Mouse (Mus musculus) stomach, embryonic 15.5 days (tissue): ENCODE results near the gene Vwf. TPM values are rescaled to one million over a fixed set of nuclear protein-coding genes. Genes with fewer than 3 reads are reported as not detected.

Source experiments
- ATAC-seq: fragments of 200-750 bp; cut with Nextera tagmentation; 2 replicates; pipeline ENCODE4 v1.8.0; 2017; ENCODE audit warnings: low read depth, moderate number of reproducible peaks, moderate TSS enrichment; ENCODE audit not compliant: insufficient read depth, low FRiP score
- H3K27ac ChIP-seq: fragments of 300-500 bp; sonication (generic); 2 replicates; pipeline ENCODE4 v1.5.1; 2015; ENCODE audit warnings: mild to moderate bottlenecking, inconsistent platforms
- H3K27me3 ChIP-seq: fragments of 300-500 bp; sonication (generic); replicated peaks from 2 replicates; pipeline ENCODE4 v1.6.1; 2015; ENCODE audit warnings: inconsistent platforms
- H3K36me3 ChIP-seq: fragments of 300-500 bp; sonication (generic); 2 replicates; pipeline ENCODE4 v1.6.1; 2015; ENCODE audit warnings: inconsistent platforms
- H3K4me1 ChIP-seq: fragments of 300-500 bp; sonication (generic); 2 replicates; pipeline ENCODE4 v1.6.1; 2015; ENCODE audit warnings: inconsistent platforms
- H3K4me2 ChIP-seq: fragments of 300-500 bp; sonication (generic); 2 replicates; pipeline ENCODE4 v1.6.1; 2015; ENCODE audit warnings: mild to moderate bottlenecking, inconsistent platforms
- H3K4me3 ChIP-seq: fragments of 300-500 bp; sonication (generic); replicated peaks from 2 replicates; pipeline ENCODE4 v1.5.1; 2015; ENCODE audit warnings: inconsistent platforms
- H3K9ac ChIP-seq: fragments of 300-500 bp; sonication (generic); 2 replicates; pipeline ENCODE4 v1.6.1; 2015; ENCODE audit warnings: inconsistent platforms
- H3K9me3 ChIP-seq: fragments of 300-500 bp; sonication (generic); 2 replicates; pipeline ENCODE4 v1.6.1; 2016; ENCODE audit warnings: inconsistent platforms
- WGBS: fragments of 180-500 bp; shearing (Covaris S2); methylation state at CpG from one replicate; pipeline ENCODE4 v1.1.7; 2015; 5-methylcytosine and 5-hydroxymethylcytosine counted together
- polyA plus RNA-seq: library from polyadenylated mRNA; unstranded; fragments of >200 nt; fragmentation: Nextera tagmentation; extraction: Ambion mirVana; gene quantifications from 2 replicates; pipeline ENCODE4 v1.2.1, GENCODE M21; 2015

Vwf gene
- polyA plus RNA-seq, 1 experiment from 2014 or later: 6.6 TPM

- Histone ChIP-seq H3K27ac (no peak overlapping the region), H3K9me3 (no peaks in the 10 kb centered on the region)
- WGBS: 86% methylated on average over 6 of the region's 6 CpGs
These were observed 22.5 kb upstream of the Vwf start for GRCm38 (mm10) chr6:125524027-125524426.

GRCm38 (mm10) chr6:125526066-125526465, 20.5 kb upstream of the Vwf start:
- no peaks in the 10 kb centered on the region for H3K9me3 ChIP-seq
- H3K9ac ChIP-seq: no peak overlapping the region
- H3K4me2 ChIP-seq: no peak overlapping the region
- H3K27ac ChIP-seq: no peak overlapping the region
- WGBS: 53% methylated on average over 3 of the region's 3 CpGs
- no peak for ATAC-seq
- no peaks in the 10 kb centered on the region for H3K4me1 ChIP-seq
- no peak overlapping the region for H3K4me3 ChIP-seq
- no peaks in the 10 kb centered on the region for H3K27me3 ChIP-seq
- no peaks in the 10 kb centered on the region for H3K36me3 ChIP-seq

More at GRCm38 (mm10) chr6:125524027-125524426, 22.5 kb upstream of the Vwf start:
- no peak overlapping the region for H3K4me2 ChIP-seq
- no peak overlapping the region for H3K4me3 ChIP-seq
- no peak overlapping the region for H3K9ac ChIP-seq
- no peaks in the 10 kb centered on the region for H3K27me3 ChIP-seq
- H3K4me1 ChIP-seq: no peaks in the 10 kb centered on the region
- ATAC-seq: no peak
- H3K36me3 ChIP-seq: no peaks in the 10 kb centered on the region

- ATAC-seq: peak; percentile 25; the same call in 1 of the 2 replicates
These were observed 17.9 kb upstream of the Vwf start for GRCm38 (mm10) chr6:125528614-125529200.

GRCm38 (mm10) chr6:125529479-125529878, 17.1 kb upstream of the Vwf start:
- no peak overlapping the region for H3K9ac ChIP-seq
- H3K9me3 ChIP-seq: no peaks in the 10 kb centered on the region
- no peak overlapping the region for H3K4me2 ChIP-seq
- H3K27ac ChIP-seq: no peak overlapping the region
- H3K4me3 ChIP-seq: no peak overlapping the region
- ATAC-seq: 0 out of 2 replicates have a peak, but pooled peaks have one; percentile 15
- 83% methylated on average over 5 of the region's 5 CpGs for WGBS
- no peaks in the 10 kb centered on the region for H3K4me1 ChIP-seq
- no peaks in the 10 kb centered on the region for H3K36me3 ChIP-seq
- no peaks in the 10 kb centered on the region for H3K27me3 ChIP-seq

More at GRCm38 (mm10) chr6:125528614-125529200, 17.9 kb upstream of the Vwf start:
- Histone ChIP-seq H3K4me2 (no peak overlapping the region), H3K27ac (no peak overlapping the region), H3K4me3 (no peak overlapping the region), H3K27me3 (no peaks in the 10 kb centered on the region), H3K36me3 (no peaks in the 10 kb centered on the region), H3K9me3 (no peaks in the 10 kb centered on the region), H3K4me1 (no peaks in the 10 kb centered on the region), H3K9ac (no peak overlapping the region)
- WGBS: 79% methylated on average over 9 of the region's 9 CpGs

GRCm38 (mm10) chr6:125533104-125533650, 13.4 kb upstream of the Vwf start:
- H3K9me3 ChIP-seq: no peaks in the 10 kb centered on the region
- no peak for ATAC-seq
- H3K27me3 ChIP-seq: no peaks in the 10 kb centered on the region
- no peaks in the 10 kb centered on the region for H3K36me3 ChIP-seq
- no peak overlapping the region for H3K4me3 ChIP-seq
- no peak overlapping the region for H3K9ac ChIP-seq
- no peaks in the 10 kb centered on the region for H3K4me1 ChIP-seq
- H3K27ac ChIP-seq: no peak overlapping the region
- 85% methylated on average over 11 of the region's 11 CpGs for WGBS
- H3K4me2 ChIP-seq: no peak overlapping the region

- H3K4me2 ChIP-seq: no peak overlapping the region
- H3K4me1 ChIP-seq: peaks cover 4% of the 10 kb centered on the region; the same call in 1 of the 2 replicates
- no peaks in the 10 kb centered on the region for H3K9me3 ChIP-seq
- no peaks in the 10 kb centered on the region for H3K36me3 ChIP-seq
- WGBS: 74% methylated on average over 5 of the region's 5 CpGs
- H3K27ac ChIP-seq: no peak overlapping the region
- no peak for ATAC-seq
- H3K9ac ChIP-seq: no peak overlapping the region
- no peaks in the 10 kb centered on the region for H3K27me3 ChIP-seq
- H3K4me3 ChIP-seq: no peak overlapping the region
These were observed 11.6 kb upstream of the Vwf start for GRCm38 (mm10) chr6:125534990-125535389.

- no peak for ATAC-seq
- WGBS: 77% methylated on average over 5 of the region's 5 CpGs
- no peak overlapping the region for H3K4me2 ChIP-seq
- H3K27me3 ChIP-seq: no peaks in the 10 kb centered on the region
- no peaks in the 10 kb centered on the region for H3K36me3 ChIP-seq
- H3K9me3 ChIP-seq: no peaks in the 10 kb centered on the region
- H3K4me3 ChIP-seq: no peak overlapping the region
- no peak overlapping the region for H3K27ac ChIP-seq
- H3K4me1 ChIP-seq: peaks cover 8% of the 10 kb centered on the region; the same call in 1 of the 2 replicates
- H3K9ac ChIP-seq: no peak overlapping the region
These were observed 8.1 kb upstream of the Vwf start for GRCm38 (mm10) chr6:125538469-125538868.

GRCm38 (mm10) chr6:125539423-125539822, 7.2 kb upstream of the Vwf start:
- Histone ChIP-seq H3K36me3 (no peaks in the 10 kb centered on the region), H3K9me3 (no peaks in the 10 kb centered on the region), H3K27ac (no peak overlapping the region), H3K4me3 (no peak overlapping the region), H3K4me1 (peaks cover 8% of the 10 kb centered on the region; the same call in 1 of the 2 replicates), H3K9ac (no peak overlapping the region), H3K4me2 (0 out of 2 replicates have a peak overlapping the region, but pooled peaks have one; percentile 5), H3K27me3 (no peaks in the 10 kb centered on the region)
- ATAC-seq: no peak; the same call in 1 of the 2 replicates
- 44% methylated on average over 8 of the region's 8 CpGs for WGBS

GRCm38 (mm10) chr6:125540199-125540598, 6.4 kb upstream of the Vwf start:
- H3K4me1 ChIP-seq: peaks cover 8% of the 10 kb centered on the region; the same call in 1 of the 2 replicates
- 78% methylated on average over 10 of the region's 10 CpGs for WGBS
- H3K9ac ChIP-seq: no peak overlapping the region
- H3K36me3 ChIP-seq: no peaks in the 10 kb centered on the region
- H3K4me3 ChIP-seq: no peak overlapping the region
- H3K4me2 ChIP-seq: no peak overlapping the region
- H3K27me3 ChIP-seq: no peaks in the 10 kb centered on the region
- H3K27ac ChIP-seq: no peak overlapping the region
- no peak for ATAC-seq
- no peaks in the 10 kb centered on the region for H3K9me3 ChIP-seq

- 88% methylated on average over 6 of the region's 6 CpGs for WGBS
- no peak overlapping the region for H3K4me2 ChIP-seq
- no peaks in the 10 kb centered on the region for H3K27me3 ChIP-seq
- H3K4me1 ChIP-seq: peaks cover 8% of the 10 kb centered on the region; the same call in 1 of the 2 replicates
- H3K4me3 ChIP-seq: no peak overlapping the region
- no peak for ATAC-seq
- no peak overlapping the region for H3K9ac ChIP-seq
- no peaks in the 10 kb centered on the region for H3K36me3 ChIP-seq
- no peaks in the 10 kb centered on the region for H3K9me3 ChIP-seq
- no peak overlapping the region for H3K27ac ChIP-seq
These were observed 5.7 kb upstream of the Vwf start for GRCm38 (mm10) chr6:125540826-125541225.

GRCm38 (mm10) chr6:125541296-125541695, 5.3 kb upstream of the Vwf start:
- WGBS: 73% methylated on average over 6 of the region's 6 CpGs
- Histone ChIP-seq H3K9me3 (no peaks in the 10 kb centered on the region), H3K36me3 (no peaks in the 10 kb centered on the region), H3K27me3 (no peaks in the 10 kb centered on the region), H3K4me1 (peaks cover 8% of the 10 kb centered on the region; the same call in 1 of the 2 replicates), H3K27ac (no peak overlapping the region), H3K4me2 (no peak overlapping the region), H3K4me3 (no peak overlapping the region), H3K9ac (no peak overlapping the region)
- ATAC-seq: no peak

- Histone ChIP-seq H3K4me3 (no peak overlapping the region), H3K27me3 (no peaks in the 10 kb centered on the region), H3K36me3 (no peaks in the 10 kb centered on the region), H3K9me3 (no peaks in the 10 kb centered on the region), H3K27ac (no peak overlapping the region), H3K4me1 (no peaks in the 10 kb centered on the region; the same call in 1 of the 2 replicates), H3K9ac (no peak overlapping the region), H3K4me2 (no peak overlapping the region)
- no peak for ATAC-seq
- WGBS: 65% methylated on average over 10 of the region's 10 CpGs
These were observed 1.8 kb downstream of the Vwf start for GRCm38 (mm10) chr6:125548406-125548805.
